ENCODE assay signal across 17 mouse cellular contexts in genomic region chr5:110266941-110267340, GRCm38 (mm10). TPM values are rescaled to one million over a fixed set of nuclear protein-coding genes. Genes with fewer than 3 reads are reported as not detected.
DNase-seq lines count a peak whose midpoint lies in the region.
"Had no signal": no experiment of that assay in that cellular context is flagged by ENCODE, and none has a peak within 500 bp of the region (broad histone marks: within the 10 kb centered on the region; RNA-seq: fewer than 3 reads in every experiment).

No protein-coding gene starts in this region.

- intact Hi-C loops in left cerebral cortex, postnatal 25 days (cut with DNase I) = no loop called here

- DNase-seq in kidney, adult 9 months = peak; percentile 27
- no peak for DNase-seq in kidney, postnatal 25 days
- DNase-seq in 3T3-L1 (ENCODE audit: low read depth, low spot score) (peak; percentile 42), R1 (ENCODE audit: low read depth, low spot score) (peak; percentile 53)
- no peak for DNase-seq in left cerebral cortex, postnatal 25 days (ENCODE audit: low spot score in 2 of 2)
- DNase-seq in frontal cortex, postnatal 10 days (ENCODE audit: low spot score in 2 of 2) = no peak
- DNase-seq: adrenal gland, adult 2 months; adrenal gland, postnatal 14 days; cerebellum, adult 11 months; cerebellum, adult 2 months; cerebellum, adult 9-11 months; cerebellum, postnatal 25 days; forebrain, postnatal 0 days; gastrocnemius, postnatal 25 days; heart, adult 18-20 months; heart, postnatal 10 days; heart, postnatal 36 days had no signal

RNA-seq across cellular contexts. Expression of gene Pgam5, which starts 2.8 kb away (rescaled TPM):
- total RNA-seq in left cerebral cortex, postnatal 25 days (2021) = 10 to 100 TPM; 60.0 to 65.1 TPM

RNA-seq across cellular contexts. Expression of gene Pxmp2, which starts 19.0 kb away (rescaled TPM):
- total RNA-seq in left cerebral cortex, postnatal 25 days (2021) = 1 to 10 TPM; 8.0 to 8.1 TPM

RNA-seq across cellular contexts. Expression of gene Pole, which starts 19.2 kb away (rescaled TPM):
- 1 to 10 TPM; 1.3 TPM for total RNA-seq in left cerebral cortex, postnatal 25 days (2021)

RNA-seq across cellular contexts. Expression of gene Ankle2, which starts 36.1 kb away (rescaled TPM):
- total RNA-seq in left cerebral cortex, postnatal 25 days (2021) = 10 to 100 TPM; 37.5 to 46.0 TPM

Comparison
In these comparisons a context has a peak if more than half of its experiments do, and no peak if none do; other contexts are left out.
1. DNase-seq: peak in kidney, adult 9 months (single experiment), 3T3-L1 (single experiment) and R1 (single experiment); none in kidney, postnatal 25 days (0 of 2), left cerebral cortex, postnatal 25 days (0 of 2) and frontal cortex, postnatal 10 days (0 of 2).